Mouse (Mus musculus) hindbrain, postnatal 0 days (tissue): ENCODE data around the gene Bglap3. TPM values are rescaled to one million over a fixed set of nuclear protein-coding genes. Genes with fewer than 3 reads are reported as not detected.
"Not testable (repeated sequence)": the region's sequence is repeated elsewhere in the genome, so short reads cannot be mapped to it uniquely, and the experiment has no call there.

Experiments used
- ATAC-seq: fragments of 200-750 bp; cut with Nextera tagmentation; 2 replicates; pipeline ENCODE4 v1.8.0; 2017; ENCODE audit warnings: mild to moderate bottlenecking, moderate TSS enrichment, moderate library complexity
- DNase-seq: peaks from one replicate; pipeline ENCODE4 v3.0.0-alpha.2; 2015; ENCODE audit warnings: low spot score
- H3K27ac ChIP-seq: fragments of 300-500 bp; sonication (generic); 2 replicates; pipeline ENCODE4 v1.5.1; 2014; ENCODE audit warnings: mild to moderate bottlenecking
- H3K27me3 ChIP-seq: fragments of 300-500 bp; sonication (generic); 2 replicates; pipeline ENCODE4 v1.6.1; 2014; ENCODE audit warnings: low read length, mixed read lengths; ENCODE audit not compliant: insufficient read depth
- H3K36me3 ChIP-seq: fragments of 300-500 bp; sonication (generic); 2 replicates; pipeline ENCODE4 v1.6.1; 2014; ENCODE audit warnings: low read length, mixed read lengths; ENCODE audit not compliant: insufficient read depth
- H3K4me1 ChIP-seq: fragments of 300-500 bp; sonication (generic); 2 replicates; pipeline ENCODE4 v1.6.1; 2014; ENCODE audit warnings: antibody characterized with exemption, low read length, mixed read lengths; ENCODE audit not compliant: insufficient read depth
- H3K4me2 ChIP-seq: fragments of 300-500 bp; sonication (generic); 2 replicates; pipeline ENCODE4 v1.6.1; 2014; ENCODE audit warnings: low read depth, mild to moderate bottlenecking, low read length, moderate library complexity, mixed read lengths
- H3K4me3 ChIP-seq: fragments of 300-500 bp; sonication (generic); 2 replicates; pipeline ENCODE4 v1.5.1; 2014; ENCODE audit warnings: low read length
- H3K9ac ChIP-seq: fragments of 300-500 bp; sonication (generic); replicated peaks from 2 replicates; pipeline ENCODE4 v1.6.1; 2014; ENCODE audit warnings: mild to moderate bottlenecking, low read length, moderate library complexity, mixed read lengths
- H3K9me3 ChIP-seq: fragments of 300-500 bp; sonication (generic); 2 replicates; pipeline ENCODE4 v1.6.1; 2016; ENCODE audit warnings: low read length, mixed read lengths
- CTCF ChIP-seq: IDR thresholded peaks from 2 replicates; pipeline ENCODE4 v1.5.1; 2016; ENCODE audit warnings: antibody characterized with exemption, control low read depth, low read depth
- WGBS: fragments of 180-500 bp; shearing (Covaris S2); extraction: QIAGEN DNeasy Blood & Tissue Kit; methylation state at CpG from one replicate; pipeline ENCODE4 v1.1.7; 2014; 5-methylcytosine and 5-hydroxymethylcytosine counted together
- polyA plus RNA-seq: library from polyadenylated mRNA; unstranded; fragments of >200 nt; fragmentation: Nextera tagmentation; extraction: Ambion mirVana; gene quantifications from 2 replicates; pipeline ENCODE4 v1.2.1, GENCODE M21; 2015
- total RNA-seq: library from RNA; depleted of rRNA; stranded (reverse); fragments of >200 nt; gene quantifications from 2 replicates; pipeline ENCODE4 v1.2.3, GENCODE M21; 2014

The Bglap3 gene
- total and polyA plus RNA-seq, 2 experiments from 2014 or later, result 0.15 TPM; not detected in 1

DNA sequence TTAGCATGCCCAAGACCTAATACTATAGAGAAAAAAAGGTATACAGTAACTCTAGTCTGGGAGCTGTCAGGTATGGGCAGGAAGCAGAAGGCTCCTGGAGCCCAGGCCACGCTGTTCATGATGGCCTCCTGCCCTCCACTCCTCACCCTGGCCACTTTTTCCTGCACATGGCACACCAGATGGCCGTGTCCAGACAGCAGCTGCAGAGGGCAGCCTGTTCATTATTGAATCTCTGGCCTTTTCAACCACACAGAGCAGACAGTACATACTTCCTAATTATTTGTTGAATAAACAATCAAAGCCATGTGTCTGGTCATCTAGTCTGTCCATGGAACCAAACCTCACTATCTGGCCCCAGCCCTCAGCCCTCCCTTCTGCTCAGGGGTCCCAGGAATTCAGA is 26.1 kb upstream of the Bglap3 start:
- Histone ChIP-seq H3K27me3 (no peaks in the 10 kb centered on the region), H3K4me3 (no peak overlapping the region), H3K36me3 (no peaks in the 10 kb centered on the region), H3K27ac (no peak overlapping the region), H3K4me1 (no peaks in the 10 kb centered on the region), H3K9me3 (no peaks in the 10 kb centered on the region), H3K4me2 (no peak overlapping the region), H3K9ac (no peak overlapping the region)
- DNase-seq (peak; percentile 12), ATAC-seq (peak; percentile 53; the same call in 1 of the 2 replicates)
- 63% methylated on average over 2 of the region's 2 CpGs for WGBS
- TF ChIP-seq CTCF, result no peak

DNA sequence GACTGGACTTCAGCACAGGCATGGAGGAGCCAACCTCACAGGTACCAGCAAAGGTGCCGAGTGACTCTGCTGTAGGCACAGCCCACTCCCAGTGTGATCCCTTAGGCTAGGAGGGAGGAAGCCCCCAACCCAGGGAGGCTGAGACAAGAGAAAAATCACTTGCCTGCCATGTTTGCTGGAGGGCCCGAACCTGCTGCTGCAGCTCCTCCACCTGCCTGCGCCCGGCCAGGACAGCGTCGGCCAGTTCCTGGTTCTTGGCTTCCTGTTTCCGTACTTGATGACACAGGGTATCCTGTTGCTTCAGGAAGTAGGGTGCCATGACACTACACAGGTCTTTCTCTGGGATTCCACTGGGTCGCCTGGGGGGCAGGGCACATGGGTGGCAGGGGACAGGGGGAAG is 23.2 kb upstream of the Bglap3 start:
- H3K27ac ChIP-seq, result no peak overlapping the region
- ATAC-seq, result no peak
- no peak overlapping the region for H3K4me2 ChIP-seq
- no peaks in the 10 kb centered on the region for H3K4me1 ChIP-seq
- TF ChIP-seq CTCF, result no peak
- H3K9ac ChIP-seq, result no peak overlapping the region
- WGBS, result 93% methylated on average over 8 of the region's 8 CpGs
- H3K27me3 ChIP-seq, result no peaks in the 10 kb centered on the region
- no peak overlapping the region for H3K4me3 ChIP-seq
- H3K9me3 ChIP-seq, result no peaks in the 10 kb centered on the region
- no peak for DNase-seq
- H3K36me3 ChIP-seq, result no peaks in the 10 kb centered on the region

DNA sequence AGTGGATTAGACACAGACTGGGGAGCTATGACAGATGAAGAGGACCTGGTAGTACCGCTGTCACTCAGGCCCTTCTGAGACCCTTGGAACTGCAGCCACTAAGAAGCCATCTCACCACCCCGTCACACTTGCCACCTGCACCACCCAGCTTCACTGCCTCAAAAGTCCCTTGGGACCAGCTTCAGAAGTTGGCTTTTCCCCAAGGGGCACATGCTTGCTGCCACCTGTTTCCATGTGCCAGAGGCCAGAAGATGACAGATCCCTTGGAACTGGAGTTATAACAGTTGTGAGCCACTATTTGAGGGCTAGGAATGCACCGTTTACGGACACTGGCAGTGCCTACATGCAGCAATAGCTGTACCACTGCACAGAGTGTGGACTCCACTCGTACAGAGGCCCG is 22.7 kb upstream of the Bglap3 start:
- no peak for ATAC-seq

DNA sequence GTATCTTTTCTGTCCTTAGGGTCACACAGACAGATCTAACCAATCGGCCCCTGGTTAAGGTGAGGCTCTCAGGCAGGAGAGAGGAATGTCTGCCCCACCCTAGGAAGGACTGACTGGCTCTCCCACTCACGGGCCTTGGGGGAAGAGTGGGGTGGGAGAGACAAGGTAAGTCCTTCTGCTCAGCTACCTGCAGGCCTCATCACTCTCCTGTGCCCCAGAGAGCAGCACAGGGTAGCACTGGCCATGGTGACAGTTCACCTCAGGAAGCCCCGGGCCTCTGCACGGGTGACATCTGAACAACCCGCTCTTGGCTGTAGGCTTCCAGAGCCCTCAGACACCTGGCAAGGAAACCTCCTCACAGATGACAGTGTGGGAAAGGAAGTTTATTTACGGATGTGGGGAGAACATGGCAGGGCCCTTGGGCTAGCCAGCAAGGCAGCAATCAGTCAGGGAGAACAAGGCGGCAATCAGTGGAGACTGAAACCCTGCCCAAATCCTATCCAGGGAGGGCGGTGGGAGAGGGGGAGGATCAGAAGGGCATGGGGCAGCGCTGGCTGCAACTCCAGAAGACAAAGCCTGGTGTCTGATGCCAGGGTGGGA is 21.3 kb upstream of the Bglap3 start:
- 85% methylated on average over 9 of the region's 9 CpGs for WGBS
- DNase-seq, result no peak
- ATAC-seq, result no peak
- Histone ChIP-seq H3K4me1 (no peaks in the 10 kb centered on the region), H3K4me3 (no peak overlapping the region), H3K27ac (no peak overlapping the region), H3K27me3 (no peaks in the 10 kb centered on the region), H3K4me2 (no peak overlapping the region), H3K36me3 (no peaks in the 10 kb centered on the region), H3K9ac (no peak overlapping the region), H3K9me3 (no peaks in the 10 kb centered on the region)
- no peak for TF ChIP-seq CTCF

More for the DNA sequence above, 22.7 kb upstream of the Bglap3 start:
- H3K4me3 ChIP-seq, result no peak overlapping the region
- H3K27ac ChIP-seq, result no peak overlapping the region
- no peaks in the 10 kb centered on the region for H3K4me1 ChIP-seq
- 94% methylated on average over 6 of the region's 6 CpGs for WGBS
- no peak overlapping the region for H3K4me2 ChIP-seq
- no peaks in the 10 kb centered on the region for H3K27me3 ChIP-seq
- no peak overlapping the region for H3K9ac ChIP-seq
- DNase-seq, result no peak
- no peaks in the 10 kb centered on the region for H3K9me3 ChIP-seq
- H3K36me3 ChIP-seq, result no peaks in the 10 kb centered on the region
- TF ChIP-seq CTCF, result no peak

DNA sequence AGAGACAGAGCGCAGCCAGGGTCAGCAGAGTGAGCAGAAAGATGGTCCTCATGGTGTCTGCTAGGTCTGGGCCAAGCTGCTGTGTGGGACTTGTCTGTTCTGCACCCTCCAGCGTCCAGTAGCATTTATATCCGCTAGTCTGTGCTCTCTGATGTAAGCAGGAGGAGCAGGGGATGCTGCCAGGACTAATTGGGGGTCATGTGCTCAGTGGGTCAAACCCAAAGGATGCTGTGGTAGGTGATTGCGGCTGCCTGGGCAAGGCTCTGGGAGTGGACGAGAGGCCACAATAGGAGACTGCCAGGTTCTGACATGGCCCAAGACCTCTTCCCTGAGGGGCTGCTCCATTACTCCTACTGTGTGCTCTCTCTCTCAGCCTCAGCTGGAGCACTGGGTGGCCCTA is 11.8 kb upstream of the Bglap3 start, which contains the start of gene Bglap:
Bglap (minus strand) TSS at position 101 of the 400 bp plus-strand sequence.
- DNase-seq (no peak), ATAC-seq (no peak)
- Histone ChIP-seq H3K4me3 (no peak within 1 kb of the TSS), H3K27ac (no peak within 1 kb of the TSS), H3K4me1 (no peaks in the 10 kb centered on the region), H3K27me3 (no peaks in the 10 kb centered on the region), H3K36me3 (no peaks in the 10 kb centered on the region), H3K9me3 (no peaks in the 10 kb centered on the region), H3K9ac (no peak within 1 kb of the TSS), H3K4me2 (no peak within 1 kb of the TSS)
- no peak for TF ChIP-seq CTCF
- WGBS, result 81% methylated on average over 5 of the region's 5 CpGs

DNA sequence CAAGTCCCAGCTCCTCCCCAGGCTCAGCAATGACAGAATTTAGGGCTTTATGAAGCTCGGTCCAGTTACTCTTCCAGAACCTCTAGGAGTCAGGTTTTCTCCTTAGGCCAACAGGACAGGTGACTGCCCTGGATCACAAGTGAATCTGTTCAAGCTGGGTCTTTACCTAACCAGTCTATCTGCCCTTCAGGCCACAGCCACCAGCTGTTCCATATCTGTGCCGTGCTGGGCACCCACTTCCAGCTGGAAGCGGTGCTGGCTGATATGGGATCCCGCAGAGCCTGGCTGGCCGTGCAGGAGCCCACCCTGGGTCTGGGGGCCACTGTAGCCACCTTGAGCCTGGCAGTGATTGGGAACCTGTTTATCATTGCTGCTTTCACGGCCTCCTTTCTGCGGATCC is 9.8 kb upstream of the Bglap3 start:
- DNase-seq, H3K27ac ChIP-seq, H3K9me3 ChIP-seq, H3K4me1 ChIP-seq, H3K27me3 ChIP-seq, H3K4me3 ChIP-seq, H3K36me3 ChIP-seq, H3K9ac ChIP-seq, H3K4me2 ChIP-seq: not testable (repeated sequence)
- ATAC-seq, result 0 out of 2 replicates have a peak, but pooled peaks have one; percentile 6
- 30% methylated on average over 2 of the region's 7 CpGs for WGBS

DNA sequence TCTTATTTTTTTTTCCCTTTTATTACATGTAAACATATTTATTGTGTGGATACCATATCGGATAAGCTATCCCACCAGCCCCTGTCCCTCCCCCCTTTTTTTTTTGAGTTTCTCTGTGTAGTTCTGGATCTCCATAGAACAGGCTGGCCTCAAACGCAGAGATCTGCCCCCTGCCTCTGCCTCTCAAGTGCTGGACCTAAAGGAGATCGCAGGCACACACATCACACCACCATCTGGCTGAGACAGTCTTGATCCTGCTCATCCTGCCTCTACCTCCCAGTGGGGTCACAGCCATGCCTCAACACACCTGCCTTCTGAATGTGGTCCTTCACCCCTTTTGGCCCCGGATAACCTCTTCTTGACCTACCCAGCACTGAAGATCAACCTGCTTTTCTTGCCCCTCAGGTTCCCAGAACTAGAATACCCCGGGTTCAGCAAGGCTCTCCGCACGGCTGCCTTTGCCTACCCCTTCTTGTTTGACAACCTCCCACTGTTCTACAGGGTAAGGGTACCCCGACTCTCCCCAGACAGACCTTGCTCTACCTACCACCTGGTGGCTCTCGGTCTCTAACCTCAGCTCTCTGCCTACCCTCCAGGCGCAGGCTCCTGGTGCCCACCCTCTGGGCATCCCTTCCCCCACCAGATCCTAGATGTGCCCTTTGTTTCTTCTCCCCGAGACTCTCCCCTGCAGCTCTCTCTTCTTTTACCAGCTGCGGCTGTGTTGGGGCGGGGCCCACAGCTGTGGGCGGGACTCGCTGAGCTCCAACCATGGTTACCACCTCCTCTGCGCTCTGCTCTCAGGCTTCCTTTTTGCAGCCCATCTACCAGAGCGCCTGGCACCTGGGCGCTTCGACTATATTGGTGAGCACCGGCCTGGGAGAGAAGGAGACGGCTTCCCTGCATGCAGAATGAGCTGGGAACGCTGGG is 9.1 kb upstream of the Bglap3 start:
- not testable (repeated sequence) for H3K9ac ChIP-seq, H3K4me3 ChIP-seq, H3K27me3 ChIP-seq, H3K9me3 ChIP-seq, H3K36me3 ChIP-seq, H3K4me1 ChIP-seq
- 0 out of 2 replicates have a peak overlapping the region, but pooled peaks have one; percentile 26 for H3K27ac ChIP-seq
- ATAC-seq, result peak; percentile 88
- peak overlapping the region; percentile 38; the same call in 1 of the 2 replicates for H3K4me2 ChIP-seq
- peak; percentile 63 for DNase-seq
- 5% methylated on average over 21 of the region's 22 CpGs for WGBS

DNA sequence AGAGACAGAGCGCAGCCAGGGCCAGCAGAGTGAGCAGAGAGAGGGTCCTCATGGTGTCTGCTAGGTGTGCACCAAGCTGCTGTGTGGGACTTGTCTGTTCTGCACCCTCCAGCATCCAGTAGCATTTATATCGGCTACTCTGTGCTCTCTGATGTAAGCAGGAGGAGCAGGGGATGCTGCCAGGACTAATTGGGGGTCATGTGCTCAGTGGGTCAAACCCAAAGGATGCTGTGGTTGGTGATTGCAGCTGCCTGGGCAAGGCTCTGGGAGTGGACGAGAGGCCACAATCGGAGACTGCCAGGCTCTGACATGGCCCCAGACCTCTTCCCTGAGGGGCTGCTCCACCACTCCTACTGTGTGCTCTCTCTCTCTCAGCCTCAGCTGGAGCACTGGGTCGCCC is 6.1 kb upstream of the Bglap3 start, which contains the start of gene Bglap2:
Bglap2 (minus strand) TSS at position 101 of the 400 bp plus-strand sequence.
- H3K9ac ChIP-seq, H3K27ac ChIP-seq, H3K4me3 ChIP-seq, H3K4me1 ChIP-seq, DNase-seq, H3K4me2 ChIP-seq, ATAC-seq, H3K36me3 ChIP-seq, H3K27me3 ChIP-seq, H3K9me3 ChIP-seq: not testable (repeated sequence)
- 76% methylated on average over 4 of the region's 5 CpGs for WGBS

DNA sequence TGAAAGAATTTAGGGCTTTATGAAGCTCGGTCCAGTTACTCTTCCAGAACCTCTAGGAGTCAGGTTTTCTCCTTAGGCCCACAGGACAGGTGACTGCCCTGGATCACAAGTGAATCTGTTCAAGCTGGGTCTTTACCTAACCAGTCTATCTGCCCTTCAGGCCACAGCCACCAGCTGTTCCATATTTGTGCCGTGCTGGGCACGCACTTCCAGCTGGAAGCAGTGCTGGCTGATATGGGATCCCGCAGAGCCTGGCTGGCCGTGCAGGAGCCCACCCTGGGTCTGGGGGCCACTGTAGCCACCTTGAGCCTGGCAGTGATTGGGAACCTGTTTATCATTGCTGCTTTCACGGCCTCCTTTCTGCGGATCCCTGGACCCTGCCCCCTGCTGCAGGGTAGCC is 4.1 kb upstream of the Bglap3 start:
- H3K9me3 ChIP-seq, H3K27me3 ChIP-seq, H3K4me3 ChIP-seq, DNase-seq, H3K9ac ChIP-seq, H3K36me3 ChIP-seq, H3K4me1 ChIP-seq, H3K4me2 ChIP-seq: not testable (repeated sequence)
- WGBS, result 23% methylated on average over 5 of the region's 7 CpGs
- peak overlapping the region; percentile 26; the same call in 1 of the 2 replicates for H3K27ac ChIP-seq
- peak; percentile 34; the same call in 1 of the 2 replicates for ATAC-seq
